Mouse (Mus musculus): Measurements from ENCODE around the gene Eva1c. TPM values are rescaled to one million over a fixed set of nuclear protein-coding genes. Genes with fewer than 3 reads are reported as not detected.

The Eva1c gene
- total and polyA plus RNA-seq, 3 experiments = not detected

DNA sequence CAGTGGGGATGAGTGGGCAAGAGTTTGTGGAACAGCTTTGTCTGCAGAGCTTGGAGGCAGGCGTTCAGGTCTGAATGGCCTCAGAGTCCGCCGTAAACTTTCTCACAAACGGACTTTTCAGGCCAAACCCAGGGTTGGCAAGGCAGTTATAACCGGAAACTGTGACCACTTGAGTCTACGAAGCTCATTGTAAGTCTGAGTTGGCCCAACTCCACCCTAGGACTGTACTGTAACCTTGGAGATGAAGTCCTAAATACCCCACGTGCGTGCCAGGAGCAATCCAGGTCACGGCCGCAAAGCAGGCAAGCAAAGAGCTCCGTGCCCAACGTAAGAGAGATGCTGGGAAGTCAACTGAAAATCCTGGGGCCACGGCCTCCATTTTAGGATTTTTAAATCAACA, 85.2 kb downstream of the Eva1c start:
- Histone ChIP-seq H3K4me2 (ENCODE audit: insufficient read depth, low read depth, poor library complexity, severe bottlenecking) (no peak overlapping the region), H3K4me3 (replicated peaks in 1 of 3; ENCODE audit: low read depth in 2 of 3, low read length in 2 of 3, poor library complexity in 1 of 3) (no peak overlapping the region), H3K4me1 (ENCODE audit: control insufficient read depth in 1 of 2, insufficient read depth in 2 of 2) (peaks cover 0 to 14% of the 10 kb centered on the region in 2 experiments; a peak in 3 of 4 replicates), H3K27ac (ENCODE audit: insufficient read depth, low read depth) (no peak overlapping the region), H3K36me3 (replicated peaks in 1 of 2; ENCODE audit: control insufficient read depth in 1 of 2, insufficient read depth in 1 of 2, low read length in 1 of 2) (no peaks in the 10 kb centered on the region), H3K9ac (ENCODE audit: insufficient read depth, low read depth) (no peak overlapping the region), H3K9me3 (replicated peaks; ENCODE audit: low read length) (no peaks in the 10 kb centered on the region), H3K79me2 (replicated peaks; ENCODE audit: control insufficient read depth, extremely low read depth, insufficient read depth, poor library complexity, severe bottlenecking) (no peaks in the 10 kb centered on the region), H3K27me3 (replicated peaks) (peaks cover 81% of the 10 kb centered on the region)
- no peak for DNase-seq (ENCODE audit: extremely low read depth)
- dilution Hi-C loops (cut with MboI; ENCODE audit: extremely low pct_ligation_motif_present, extremely low pct_unique_long_range_greater_than_20kb, low sequenced_read_pairs) (no loop called here), in situ Hi-C loops (cut with MboI; ENCODE audit: low pct_ligation_motif_present, low pct_unique_long_range_greater_than_20kb, low sequenced_read_pairs) (no loop called here)
- TF ChIP-seq CHD2 (IDR thresholded peaks at IDR 0.05; ENCODE audit: low read length) (no peak), MXI1 (IDR thresholded peaks at IDR 0.05; ENCODE audit: low read depth, low read length) (no peak), BHLHE40 (IDR thresholded peaks at IDR 0.05; ENCODE audit: low read depth, low read length) (no peak), CHD1 (IDR thresholded peaks at IDR 0.05; ENCODE audit: low read depth, low read length) (no peak), ELF1 (IDR thresholded peaks at IDR 0.05; ENCODE audit: low read depth, low read length) (no peak), USF1 (IDR thresholded peaks at IDR 0.05; ENCODE audit: low read depth, low read length) (no peak), TBP (conservative IDR thresholded peaks at IDR 0.05; ENCODE audit: low read depth, low read length) (no peak), MYC (IDR thresholded peaks at IDR 0.05; ENCODE audit: low read depth, low read length) (no peak), MAFK (IDR thresholded peaks at IDR 0.05; ENCODE audit: insufficient replicate concordance, low read length) (no peak)

GRCm38 (mm10) chr16:90916040-90916481, 89.5 kb downstream of the Eva1c start:
- H3K4me1 ChIP-seq (ENCODE audit: control insufficient read depth in 1 of 2, insufficient read depth in 2 of 2) = no peaks in the 10 kb centered on the region
- peaks cover 61% of the 10 kb centered on the region for H3K27me3 ChIP-seq (replicated peaks)
- no peak overlapping the region for H3K4me2 ChIP-seq (ENCODE audit: insufficient read depth, low read depth, poor library complexity, severe bottlenecking)
- no peaks in the 10 kb centered on the region for H3K36me3 ChIP-seq (replicated peaks in 1 of 2; ENCODE audit: control insufficient read depth in 1 of 2, insufficient read depth in 1 of 2, low read length in 1 of 2)
- dilution Hi-C loops (cut with MboI; ENCODE audit: extremely low pct_ligation_motif_present, extremely low pct_unique_long_range_greater_than_20kb, low sequenced_read_pairs) = no loop called here
- no peak overlapping the region for H3K27ac ChIP-seq (ENCODE audit: insufficient read depth, low read depth)
- TF ChIP-seq UBTF (IDR thresholded peaks at IDR 0.05; ENCODE audit: low read depth, low read length) (no peak), ZMIZ1 (IDR thresholded peaks at IDR 0.05; ENCODE audit: low read depth, low read length) (no peak), SMC3 (IDR thresholded peaks at IDR 0.05; ENCODE audit: low read depth, low read length) (no peak), RCOR1 (conservative IDR thresholded peaks at IDR 0.05; ENCODE audit: low read depth, low read length) (no peak), MAX (IDR thresholded peaks at IDR 0.05; ENCODE audit: low read length) (no peak), KAT2A (IDR thresholded peaks at IDR 0.05; ENCODE audit: insufficient replicate concordance, low read length) (no peak), E2F4 (IDR thresholded peaks at IDR 0.05; ENCODE audit: insufficient replicate concordance, low read depth, low read length) (no peak), RAD21 (IDR thresholded peaks at IDR 0.05; ENCODE audit: low read depth, low read length) (no peak), PAX5 (IDR thresholded peaks at IDR 0.05; ENCODE audit: low read length) (no peak), NRF1 (IDR thresholded peaks at IDR 0.05; ENCODE audit: low read depth, low read length) (no peak), MAFK (IDR thresholded peaks at IDR 0.05; ENCODE audit: insufficient replicate concordance, low read length) (no peak), EP300 (IDR thresholded peaks at IDR 0.05; ENCODE audit: low read length) (no peak), ZNF384 (IDR thresholded peaks at IDR 0.05; ENCODE audit: low read depth, low read length) (no peak), MYC (IDR thresholded peaks at IDR 0.05; ENCODE audit: low read depth, low read length) (no peak)
- H3K4me3 ChIP-seq (replicated peaks in 1 of 3; ENCODE audit: low read depth in 2 of 3, low read length in 2 of 3, poor library complexity in 1 of 3) = no peak overlapping the region
- H3K79me2 ChIP-seq (replicated peaks; ENCODE audit: control insufficient read depth, extremely low read depth, insufficient read depth, poor library complexity, severe bottlenecking) = no peaks in the 10 kb centered on the region
- in situ Hi-C loops (cut with MboI; ENCODE audit: low pct_ligation_motif_present, low pct_unique_long_range_greater_than_20kb, low sequenced_read_pairs) = no loop called here
- H3K9me3 ChIP-seq (replicated peaks; ENCODE audit: low read length) = peaks cover 19% of the 10 kb centered on the region
- DNase-seq (ENCODE audit: extremely low read depth) = no peak
- H3K9ac ChIP-seq (ENCODE audit: insufficient read depth, low read depth) = no peak overlapping the region
